Mouse (Mus musculus): ENCODE results near the gene Tmem131l. TPM values are rescaled to one million over a fixed set of nuclear protein-coding genes. Genes with fewer than 3 reads are reported as not detected.

The Tmem131l gene
- polyA plus RNA-seq, 1 experiment, result 16.3 TPM

GRCm38 (mm10) chr3:84022201-84022584 is 17.8 kb downstream of the Tmem131l start:
- Histone ChIP-seq H3K4me3 (ENCODE audit: insufficient read depth, low read length) (no peak overlapping the region), H3K4me1 (ENCODE audit: control insufficient read depth, insufficient read depth, low read length) (no peaks in the 10 kb centered on the region), H3K27ac (ENCODE audit: insufficient read depth, low read length) (no peak overlapping the region)
- TF ChIP-seq POLR2A (IDR thresholded peaks at IDR 0.05; ENCODE audit: extremely low read depth, insufficient read depth, low read length), result no peak
- no peak for TF ChIP-seq CTCF (IDR thresholded peaks at IDR 0.05; ENCODE audit: extremely low read depth, insufficient read depth, low read length)

DNA sequence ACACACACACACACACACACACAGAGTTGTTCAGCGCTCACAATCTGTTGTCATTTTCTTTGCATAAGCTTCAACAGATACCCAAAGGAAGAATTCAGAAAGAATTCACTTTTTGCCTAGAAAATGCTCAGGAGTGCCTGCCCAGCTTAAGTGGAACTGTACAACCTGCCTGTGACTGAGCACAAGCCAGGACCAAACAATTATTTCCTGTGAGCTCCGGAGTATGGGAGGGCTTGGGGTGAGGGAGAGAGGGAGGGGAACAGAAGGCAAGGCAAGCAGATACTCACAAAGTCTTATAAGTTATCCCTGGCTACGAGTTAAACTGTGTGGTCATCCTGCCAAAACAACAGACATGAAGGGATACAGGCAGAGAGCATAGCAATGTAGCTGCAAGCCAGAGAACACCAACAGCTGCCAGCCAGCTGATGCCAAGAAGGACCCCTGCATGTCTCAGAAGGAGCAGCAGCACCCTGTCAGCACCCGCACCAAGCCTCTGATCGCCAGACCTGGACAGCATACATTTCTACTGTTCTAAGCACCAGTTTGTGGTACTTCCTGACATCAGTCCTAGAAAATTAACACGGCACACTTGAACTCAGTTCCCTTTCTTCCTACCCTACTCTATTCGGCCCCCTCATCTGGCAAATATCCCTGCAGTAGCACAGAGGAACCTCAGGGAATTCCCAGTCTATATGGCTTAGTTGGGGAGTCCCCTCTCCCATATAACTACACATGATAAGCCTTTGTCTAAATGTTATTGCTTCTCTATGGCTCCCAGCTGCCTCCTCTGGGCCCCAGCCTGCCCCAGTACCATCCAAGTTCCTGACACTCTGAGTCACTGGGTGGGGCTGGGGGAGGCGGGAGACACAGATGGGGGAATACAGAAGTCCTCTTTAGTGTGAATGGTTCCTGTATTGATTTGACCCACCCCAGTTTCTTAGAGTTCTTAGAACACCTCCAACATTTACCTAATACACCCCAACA is 18.5 kb downstream of the Tmem131l start:
- H3K27ac ChIP-seq (ENCODE audit: insufficient read depth, low read length), result no peak overlapping the region
- no peak overlapping the region for H3K4me3 ChIP-seq (ENCODE audit: insufficient read depth, low read length)
- TF ChIP-seq POLR2A (IDR thresholded peaks at IDR 0.05; ENCODE audit: extremely low read depth, insufficient read depth, low read length), result no peak
- no peak for TF ChIP-seq CTCF (IDR thresholded peaks at IDR 0.05; ENCODE audit: extremely low read depth, insufficient read depth, low read length)
- H3K4me1 ChIP-seq (ENCODE audit: control insufficient read depth, insufficient read depth, low read length), result no peaks in the 10 kb centered on the region

GRCm38 (mm10) chr3:84020528-84020927 is 19.4 kb downstream of the Tmem131l start:
- Histone ChIP-seq H3K27ac (ENCODE audit: insufficient read depth, low read length) (no peak overlapping the region), H3K4me3 (ENCODE audit: insufficient read depth, low read length) (no peak overlapping the region), H3K4me1 (ENCODE audit: control insufficient read depth, insufficient read depth, low read length) (no peaks in the 10 kb centered on the region)
- no peak for TF ChIP-seq CTCF (IDR thresholded peaks at IDR 0.05; ENCODE audit: extremely low read depth, insufficient read depth, low read length)
- no peak for TF ChIP-seq POLR2A (IDR thresholded peaks at IDR 0.05; ENCODE audit: extremely low read depth, insufficient read depth, low read length)

DNA sequence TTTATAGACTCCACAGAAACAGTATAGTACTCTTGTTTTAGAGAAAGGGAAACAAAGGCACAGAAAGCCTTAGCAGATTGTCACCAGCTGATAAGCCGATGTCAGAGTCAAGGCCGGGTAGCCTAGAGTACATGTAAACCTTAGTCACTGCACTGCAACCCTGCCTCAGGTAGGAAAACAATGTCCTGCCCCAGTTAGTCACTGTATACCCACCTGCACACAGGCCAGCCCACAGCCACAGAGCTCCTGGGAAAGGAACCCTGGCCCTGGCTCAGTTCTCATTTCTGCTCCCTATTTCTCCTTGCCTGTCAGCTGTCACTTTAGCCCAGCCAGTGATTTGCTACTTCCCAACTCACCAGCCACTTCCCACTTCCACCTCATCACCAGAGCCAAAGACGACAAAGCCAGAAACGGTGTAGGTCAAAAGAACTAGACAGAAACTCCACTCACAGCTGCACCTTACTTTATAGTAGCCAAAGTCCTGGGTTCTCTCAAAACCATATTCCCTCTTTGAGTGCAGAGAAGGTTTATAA is 24.4 kb downstream of the Tmem131l start:
- no peak for TF ChIP-seq CTCF (IDR thresholded peaks at IDR 0.05; ENCODE audit: extremely low read depth, insufficient read depth, low read length)
- TF ChIP-seq POLR2A (IDR thresholded peaks at IDR 0.05; ENCODE audit: extremely low read depth, insufficient read depth, low read length), result no peak
- no peak overlapping the region for H3K27ac ChIP-seq (ENCODE audit: insufficient read depth, low read length)
- H3K4me1 ChIP-seq (ENCODE audit: control insufficient read depth, insufficient read depth, low read length), result no peaks in the 10 kb centered on the region
- no peak overlapping the region for H3K4me3 ChIP-seq (ENCODE audit: insufficient read depth, low read length)

DNA sequence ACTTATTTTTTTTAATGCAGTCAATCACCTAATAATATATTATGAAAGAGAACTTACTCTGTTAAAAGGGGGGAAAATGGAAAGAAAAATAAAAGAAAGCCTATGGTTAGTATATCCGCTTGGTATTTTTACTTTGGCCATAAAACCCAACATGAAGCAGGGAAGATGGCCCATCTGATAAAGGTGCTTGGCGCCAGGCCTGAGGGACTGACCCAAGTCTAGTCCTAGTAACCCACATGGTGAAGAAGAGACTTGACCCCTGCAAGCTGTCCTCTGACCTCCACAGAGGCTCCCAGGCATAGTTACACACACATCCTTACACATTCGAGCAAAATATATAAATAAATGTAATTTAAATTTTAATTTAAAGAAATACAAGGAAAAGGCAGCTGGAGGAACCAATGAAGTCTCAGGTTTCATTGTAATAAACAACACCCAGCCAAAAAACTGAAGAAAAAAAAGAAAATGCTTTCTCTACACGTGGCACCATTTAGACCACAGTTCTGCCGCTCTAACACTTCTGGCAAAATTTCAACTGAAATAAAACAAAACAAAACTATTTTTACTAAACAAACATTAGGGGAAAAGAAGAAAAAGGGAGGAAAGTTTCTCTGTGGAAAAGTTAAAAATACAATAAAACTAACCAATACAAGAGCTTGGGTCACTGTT is 28.8 kb downstream of the Tmem131l start:
- TF ChIP-seq CTCF (IDR thresholded peaks at IDR 0.05; ENCODE audit: extremely low read depth, insufficient read depth, low read length) (no peak), POLR2A (IDR thresholded peaks at IDR 0.05; ENCODE audit: extremely low read depth, insufficient read depth, low read length) (no peak)
- Histone ChIP-seq H3K4me3 (ENCODE audit: insufficient read depth, low read length) (no peak overlapping the region), H3K4me1 (ENCODE audit: control insufficient read depth, insufficient read depth, low read length) (no peaks in the 10 kb centered on the region), H3K27ac (ENCODE audit: insufficient read depth, low read length) (no peak overlapping the region)

DNA sequence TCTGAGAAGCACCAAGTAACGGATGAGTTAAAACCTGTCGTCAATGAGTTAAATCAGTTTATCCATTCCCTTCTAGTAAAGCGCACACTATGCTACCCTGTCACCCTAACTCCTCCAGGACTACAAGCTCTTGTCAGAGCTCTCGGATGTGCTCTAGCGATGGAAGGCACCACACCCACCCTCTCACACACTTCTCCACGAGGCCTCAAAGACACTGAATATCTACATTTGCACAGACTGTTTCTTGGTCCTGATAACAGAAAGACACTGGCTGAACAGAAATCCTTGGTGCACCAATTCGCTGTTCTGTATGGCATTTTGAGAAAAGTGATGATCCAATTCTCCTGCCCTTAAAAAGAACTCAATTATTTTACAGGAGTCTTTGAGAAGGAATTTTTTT is 34.0 kb downstream of the Tmem131l start:
- Histone ChIP-seq H3K27ac (ENCODE audit: insufficient read depth, low read length) (no peak overlapping the region), H3K4me1 (ENCODE audit: control insufficient read depth, insufficient read depth, low read length) (no peaks in the 10 kb centered on the region), H3K4me3 (ENCODE audit: insufficient read depth, low read length) (no peak overlapping the region)
- no peak for TF ChIP-seq POLR2A (IDR thresholded peaks at IDR 0.05; ENCODE audit: extremely low read depth, insufficient read depth, low read length)

DNA sequence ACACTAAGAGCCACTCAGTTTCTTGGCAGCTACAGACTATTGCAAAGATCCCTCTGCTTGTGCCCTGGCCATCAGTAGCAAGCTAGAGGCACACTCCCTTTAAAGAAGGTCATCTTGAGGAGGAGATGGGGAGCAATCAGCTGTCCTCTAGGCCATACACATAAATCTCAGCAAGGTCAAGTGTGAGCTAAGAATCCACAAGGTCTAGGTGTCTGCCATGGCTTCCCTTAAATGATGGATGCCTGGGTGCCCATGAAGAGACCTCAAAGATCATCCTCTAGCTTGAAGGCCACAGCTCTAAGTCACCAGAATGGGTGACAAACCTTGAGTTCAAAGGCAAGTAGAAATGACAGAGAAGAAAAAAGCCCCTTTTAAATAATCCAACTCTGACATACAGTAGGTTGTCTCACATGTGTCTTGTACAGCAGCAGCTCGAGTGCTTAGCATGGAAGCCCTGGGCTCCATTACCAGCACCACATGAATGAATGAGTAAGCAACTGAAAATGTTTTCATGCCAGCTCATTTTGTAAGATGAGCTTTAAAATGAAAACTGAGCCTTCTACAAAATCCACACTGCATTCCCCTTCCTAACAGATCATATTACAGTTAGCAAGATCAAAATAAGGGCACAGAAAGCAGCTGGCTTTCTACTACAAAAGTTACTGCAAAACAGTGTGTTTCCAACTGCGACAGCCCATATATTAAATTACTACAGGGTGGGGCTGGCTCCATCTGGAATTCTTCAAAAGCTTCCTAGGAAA is 35.5 kb downstream of the Tmem131l start:
- H3K27ac ChIP-seq (ENCODE audit: insufficient read depth, low read length), result no peak overlapping the region
- TF ChIP-seq POLR2A (IDR thresholded peaks at IDR 0.05; ENCODE audit: extremely low read depth, insufficient read depth, low read length) (no peak), CTCF (IDR thresholded peaks at IDR 0.05; ENCODE audit: extremely low read depth, insufficient read depth, low read length) (no peak)
- H3K4me3 ChIP-seq (ENCODE audit: insufficient read depth, low read length), result no peak overlapping the region
- H3K4me1 ChIP-seq (ENCODE audit: control insufficient read depth, insufficient read depth, low read length), result no peaks in the 10 kb centered on the region

DNA sequence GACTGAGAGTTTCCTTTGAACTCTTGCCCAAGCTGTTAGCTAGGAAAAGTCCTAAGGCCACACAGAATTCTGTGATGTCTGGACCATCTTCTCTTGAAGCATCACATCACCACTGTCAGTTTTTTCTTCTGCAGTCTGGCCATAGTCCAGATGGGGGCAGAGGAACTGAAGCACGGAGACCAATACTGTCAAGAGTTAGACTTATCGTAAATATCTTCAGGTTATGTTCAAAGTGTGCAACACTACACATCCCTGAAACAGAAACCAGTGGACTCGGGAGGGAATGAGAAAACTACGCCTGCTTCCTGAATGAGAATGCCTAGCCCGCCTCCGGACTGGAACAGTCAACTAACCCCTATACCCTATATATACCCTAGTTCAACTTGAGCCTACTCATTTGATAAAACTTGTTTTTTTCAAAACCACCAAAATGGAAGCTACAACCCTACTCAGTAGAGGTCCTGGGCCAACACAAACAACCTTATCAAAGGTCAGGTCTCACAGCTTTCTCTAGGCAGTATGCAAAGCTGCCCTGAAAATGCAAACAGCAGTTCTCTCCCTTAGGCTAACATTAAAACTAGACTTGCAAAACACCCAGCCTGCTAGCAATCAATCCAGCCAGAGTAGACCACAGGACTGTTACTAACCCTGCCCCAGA is 37.4 kb downstream of the Tmem131l start:
- Histone ChIP-seq H3K4me3 (ENCODE audit: insufficient read depth, low read length) (no peak overlapping the region), H3K4me1 (ENCODE audit: control insufficient read depth, insufficient read depth, low read length) (no peaks in the 10 kb centered on the region), H3K27ac (ENCODE audit: insufficient read depth, low read length) (no peak overlapping the region)
- TF ChIP-seq POLR2A (IDR thresholded peaks at IDR 0.05; ENCODE audit: extremely low read depth, insufficient read depth, low read length), result no peak
- TF ChIP-seq CTCF (IDR thresholded peaks at IDR 0.05; ENCODE audit: extremely low read depth, insufficient read depth, low read length), result no peak

- TF ChIP-seq POLR2A (IDR thresholded peaks at IDR 0.05; ENCODE audit: extremely low read depth, insufficient read depth, low read length), result no peak
- TF ChIP-seq CTCF (IDR thresholded peaks at IDR 0.05; ENCODE audit: extremely low read depth, insufficient read depth, low read length), result no peak
- Histone ChIP-seq H3K4me1 (ENCODE audit: control insufficient read depth, insufficient read depth, low read length) (no peaks in the 10 kb centered on the region), H3K4me3 (ENCODE audit: insufficient read depth, low read length) (no peak overlapping the region), H3K27ac (ENCODE audit: insufficient read depth, low read length) (no peak overlapping the region)
These were observed 42.4 kb downstream of the Tmem131l start for GRCm38 (mm10) chr3:83997563-83997962.
